25 mouse cellular contexts compared by ENCODE assay signal in the genomic region with DNA sequence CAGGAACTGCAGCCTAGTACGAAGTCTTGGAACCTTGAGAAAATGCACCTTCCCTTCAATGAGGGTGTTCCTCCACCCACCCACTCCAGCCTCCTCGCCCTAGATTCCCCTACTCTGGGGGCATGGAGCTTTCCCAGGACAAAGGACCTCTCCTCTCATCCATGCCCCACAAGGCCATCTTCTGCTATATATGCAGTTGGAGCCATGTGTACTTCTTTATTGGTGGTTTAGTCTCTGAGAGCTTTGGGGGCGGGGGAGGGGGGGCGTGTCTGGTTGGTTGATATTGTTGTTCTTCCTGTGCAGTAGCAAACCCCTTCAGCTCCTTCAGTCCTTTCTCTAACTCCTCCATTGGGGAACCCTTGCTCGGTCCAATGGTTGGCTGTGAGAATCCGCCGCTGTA.
"Had no signal": no experiment of that assay in that cellular context is flagged by ENCODE, and none has a peak within 500 bp of the region (broad histone marks: within the 10 kb centered on the region; RNA-seq: fewer than 3 reads in every experiment).

No protein-coding gene starts in this region.

- H3K36me3 ChIP-seq: heart, embryonic 13.5 days; heart, embryonic 15.5 days; hindbrain, embryonic 12.5 days; kidney, embryonic 15.5 days; limb, embryonic 13.5 days; limb, embryonic 15.5 days had no signal

- H3K4me1 ChIP-seq: heart, embryonic 13.5 days; heart, embryonic 15.5 days; hindbrain, embryonic 12.5 days; kidney, embryonic 15.5 days; limb, embryonic 13.5 days; limb, embryonic 15.5 days had no signal

- H3K9ac ChIP-seq: heart, embryonic 13.5 days; heart, embryonic 15.5 days; hindbrain, embryonic 12.5 days; hindbrain, embryonic 14.5 days; kidney, embryonic 15.5 days; limb, embryonic 13.5 days; limb, embryonic 15.5 days had no signal

- ATAC-seq: hindbrain, embryonic 16.5 days; intestine, embryonic 16.5 days had no signal

- H3K4me3 ChIP-seq: heart, adult 2 months; heart, embryonic 13.5 days; heart, embryonic 15.5 days; hindbrain, embryonic 12.5 days; kidney, embryonic 15.5 days; limb, embryonic 13.5 days; limb, embryonic 15.5 days had no signal

- H3K9me3 ChIP-seq: heart, embryonic 13.5 days; heart, embryonic 15.5 days; hindbrain, embryonic 12.5 days; kidney, embryonic 15.5 days; limb, embryonic 13.5 days; limb, embryonic 15.5 days had no signal

- H3K27me3 ChIP-seq: heart, embryonic 13.5 days; heart, embryonic 15.5 days; hindbrain, embryonic 12.5 days; limb, embryonic 15.5 days had no signal

- H3K4me2 ChIP-seq: heart, embryonic 11.5 days; heart, embryonic 13.5 days; heart, embryonic 15.5 days; hindbrain, embryonic 12.5 days; hindbrain, embryonic 14.5 days; kidney, embryonic 15.5 days; limb, embryonic 13.5 days; limb, embryonic 15.5 days had no signal

- DNase-seq: gastrocnemius, postnatal 14 days; gastrocnemius, postnatal 36 days; heart, adult 11 months; heart, adult 2 months; heart, postnatal 14 days; heart, postnatal 36 days; kidney, adult 11 months; kidney, adult 2 months; kidney, adult 9 months; kidney, postnatal 14 days; kidney, postnatal 36 days; layer of hippocampus, adult 9-11 months; layer of hippocampus, postnatal 36 days; left cerebral cortex, postnatal 4 days had no signal

- H3K27ac ChIP-seq: heart, adult 2 months; heart, embryonic 13.5 days; heart, embryonic 15.5 days; hindbrain, embryonic 12.5 days; hindbrain, embryonic 14.5 days; kidney, embryonic 15.5 days; kidney, postnatal 0 days; limb, embryonic 13.5 days; limb, embryonic 15.5 days had no signal
